Mouse (Mus musculus): ENCODE measurements around the gene Dnajc4. TPM values are rescaled to one million over a fixed set of nuclear protein-coding genes. Genes with fewer than 3 reads are reported as not detected.
A peak's percentile ranks its signal among the peaks of the same experiment; 100 is the strongest.

Gene Dnajc4
- polyA plus RNA-seq, 1 experiment from 2014 or later = 24.2 TPM

DNA sequence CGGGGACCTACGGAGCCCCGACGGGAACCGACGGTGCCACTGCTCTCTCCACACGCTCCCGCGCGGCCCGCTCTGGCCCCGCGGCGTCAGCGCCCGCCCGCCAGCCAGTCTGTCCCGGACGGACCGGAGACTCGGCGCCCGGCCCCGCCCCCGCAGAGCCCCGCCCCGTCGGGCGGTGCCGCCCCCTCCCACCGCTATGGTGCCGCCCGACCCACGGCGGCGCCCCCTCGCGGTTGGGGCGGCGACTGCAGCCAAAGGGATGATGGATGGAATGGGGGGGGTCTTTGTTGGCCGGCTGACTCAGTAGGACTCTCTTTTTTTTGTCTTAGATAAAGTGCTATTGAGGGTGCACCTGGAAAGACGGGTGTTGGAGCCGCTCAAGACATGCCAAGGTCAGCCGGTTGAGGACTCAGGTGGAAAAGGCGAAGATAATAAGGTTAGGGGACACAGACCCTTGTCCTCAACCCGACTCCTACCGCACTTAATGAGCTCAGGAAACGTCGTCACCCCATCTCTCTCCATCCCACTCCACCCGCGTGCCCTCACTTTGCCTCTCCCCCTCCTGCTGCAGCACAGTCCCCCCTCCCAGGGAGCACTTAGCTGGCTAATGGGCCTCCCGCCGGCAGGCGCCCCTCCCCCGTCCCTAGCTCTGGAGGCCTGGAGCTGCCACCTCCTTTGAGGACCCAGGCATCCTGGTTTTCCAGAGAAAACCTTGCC is 22.5 kb downstream of the Dnajc4 start:
- Histone ChIP-seq H3K27ac (no peak overlapping the region), H3K9me3 (no peaks in the 10 kb centered on the region), H3K4me3 (peak overlapping the region; percentile 41), H3K4me2 (peak overlapping the region; percentile 48), H3K27me3 (peaks cover 39% of the 10 kb centered on the region), H3K4me1 (replicated peaks) (peaks cover 33% of the 10 kb centered on the region), H3K9ac (peak overlapping the region; percentile 64), H3K36me3 (no peaks in the 10 kb centered on the region)
- 0 out of 2 replicates have a peak, but pooled peaks have one; percentile 0 for ATAC-seq (ENCODE audit: low FRiP score)
- WGBS = 1% methylated on average over 36 of the region's 55 CpGs

- Histone ChIP-seq H3K9me3 (no peaks in the 10 kb centered on the region), H3K27me3 (peaks cover 39% of the 10 kb centered on the region), H3K36me3 (no peaks in the 10 kb centered on the region), H3K27ac (no peak overlapping the region), H3K4me3 (peak overlapping the region; percentile 41), H3K4me2 (peak overlapping the region; percentile 48), H3K9ac (peak overlapping the region; percentile 64), H3K4me1 (replicated peaks) (peaks cover 33% of the 10 kb centered on the region)
- WGBS = 2% methylated on average over 17 of the region's 20 CpGs
- peak; percentile 11; the same call in 1 of the 2 replicates for ATAC-seq (ENCODE audit: low FRiP score)
These were observed 23.1 kb downstream of the Dnajc4 start for GRCm38 (mm10) chr19:6969291-6969664.

DNA sequence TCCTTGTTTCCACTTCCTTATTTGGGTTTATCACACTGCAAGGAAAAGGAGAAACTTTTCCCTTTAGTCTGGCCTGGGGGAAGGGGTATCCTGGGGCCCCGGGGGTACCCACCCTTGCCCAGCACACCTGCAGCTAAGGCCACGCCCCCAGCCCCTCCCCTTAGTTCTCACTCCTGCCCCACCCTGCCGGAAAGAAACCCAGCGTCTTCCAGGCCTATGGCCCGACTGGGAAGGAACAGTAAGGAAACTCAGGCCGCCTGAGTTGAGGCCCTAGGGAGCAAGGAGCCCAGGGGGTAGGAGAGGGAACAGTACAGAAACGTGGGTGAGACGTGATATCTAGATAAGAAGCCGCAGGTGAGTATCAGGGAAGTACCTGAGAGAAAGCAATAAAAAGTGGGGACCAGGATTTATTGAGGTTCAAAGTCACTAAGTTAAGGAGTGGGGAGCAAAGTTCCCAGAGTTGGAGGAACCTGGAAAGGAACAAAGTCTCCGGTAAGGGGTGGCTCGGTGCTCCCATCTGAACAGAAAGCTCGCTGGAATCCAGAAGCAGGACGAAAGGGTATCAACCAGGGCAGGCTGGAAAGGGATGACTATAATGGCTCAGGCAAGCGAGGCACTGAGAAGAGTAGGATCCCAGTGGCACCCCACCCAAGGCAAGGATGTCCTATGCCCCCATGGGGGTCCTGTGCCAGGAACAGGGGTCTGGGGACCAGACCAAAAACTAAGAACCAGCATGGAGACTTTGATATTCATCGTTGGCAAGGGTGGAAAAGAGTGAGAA is 23.7 kb downstream of the Dnajc4 start:
- peak overlapping the region; percentile 64; the same call in 1 of the 2 replicates for H3K9ac ChIP-seq

GRCm38 (mm10) chr19:6956461-6956860 is 35.9 kb downstream of the Dnajc4 start:
- H3K9ac ChIP-seq = no peak overlapping the region
- 63% methylated on average over 10 of the region's 10 CpGs for WGBS
- peaks cover 53% of the 10 kb centered on the region for H3K36me3 ChIP-seq
- no peaks in the 10 kb centered on the region for H3K27me3 ChIP-seq
- no peak overlapping the region for H3K4me3 ChIP-seq
- H3K4me1 ChIP-seq (replicated peaks) = peaks cover 16% of the 10 kb centered on the region
- no peak for ATAC-seq (ENCODE audit: low FRiP score)
- H3K27ac ChIP-seq = no peak overlapping the region
- no peak overlapping the region for H3K4me2 ChIP-seq
- H3K9me3 ChIP-seq = no peaks in the 10 kb centered on the region

More for the DNA sequence above, 23.7 kb downstream of the Dnajc4 start:
- Histone ChIP-seq H3K4me3 (peak overlapping the region; percentile 41), H3K27me3 (peaks cover 39% of the 10 kb centered on the region), H3K36me3 (no peaks in the 10 kb centered on the region), H3K9me3 (no peaks in the 10 kb centered on the region), H3K4me2 (peak overlapping the region; percentile 48), H3K27ac (no peak overlapping the region), H3K4me1 (replicated peaks) (peaks cover 28% of the 10 kb centered on the region)
- WGBS = 16% methylated on average over 15 of the region's 15 CpGs
- no peak for ATAC-seq (ENCODE audit: low FRiP score)

DNA sequence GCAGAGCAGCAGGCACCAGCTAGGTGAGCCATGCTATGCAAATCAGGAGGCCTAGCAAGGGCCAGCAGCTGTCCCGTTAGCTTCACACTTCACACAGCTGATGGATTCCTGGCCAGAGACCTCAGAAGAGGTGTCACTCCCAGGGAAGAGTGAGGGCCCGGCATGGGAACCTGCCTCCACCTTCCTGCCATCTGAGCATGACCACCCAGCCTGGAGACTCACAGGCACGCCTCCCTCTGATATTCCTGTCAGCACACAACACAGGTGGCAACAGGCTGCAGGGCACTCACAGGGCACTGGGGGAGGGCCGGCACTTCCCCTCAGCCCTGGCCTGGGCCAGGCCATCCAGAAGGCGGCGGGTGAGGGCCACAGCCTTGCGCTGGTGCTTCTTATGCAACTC is 36.9 kb downstream of the Dnajc4 start:
- no peak for ATAC-seq (ENCODE audit: low FRiP score)
- H3K9me3 ChIP-seq = no peaks in the 10 kb centered on the region
- peaks cover 16% of the 10 kb centered on the region for H3K4me1 ChIP-seq (replicated peaks)
- 84% methylated on average over 7 of the region's 7 CpGs for WGBS
- H3K27ac ChIP-seq = no peak overlapping the region
- H3K4me3 ChIP-seq = no peak overlapping the region
- peaks cover 50% of the 10 kb centered on the region for H3K36me3 ChIP-seq
- H3K4me2 ChIP-seq = no peak overlapping the region
- H3K9ac ChIP-seq = peak overlapping the region; percentile 35; the same call in 1 of the 2 replicates
- no peaks in the 10 kb centered on the region for H3K27me3 ChIP-seq

GRCm38 (mm10) chr19:6954046-6954445 is 38.3 kb downstream of the Dnajc4 start:
- Histone ChIP-seq H3K4me3 (no peak overlapping the region), H3K4me2 (no peak overlapping the region), H3K27me3 (no peaks in the 10 kb centered on the region), H3K36me3 (peaks cover 44% of the 10 kb centered on the region), H3K9ac (peak overlapping the region; percentile 31; the same call in 1 of the 2 replicates), H3K4me1 (replicated peaks) (peaks cover 26% of the 10 kb centered on the region), H3K27ac (no peak overlapping the region), H3K9me3 (no peaks in the 10 kb centered on the region)
- WGBS = 44% methylated on average over 9 of the region's 9 CpGs
- no peak for ATAC-seq (ENCODE audit: low FRiP score)

GRCm38 (mm10) chr19:6952712-6953037 is 39.7 kb downstream of the Dnajc4 start:
- Histone ChIP-seq H3K36me3 (peaks cover 36% of the 10 kb centered on the region), H3K9me3 (no peaks in the 10 kb centered on the region), H3K9ac (peak overlapping the region; percentile 80), H3K4me2 (peak overlapping the region; percentile 98), H3K4me3 (peak overlapping the region; percentile 59), H3K27me3 (no peaks in the 10 kb centered on the region), H3K27ac (peak overlapping the region; percentile 96), H3K4me1 (replicated peaks) (peaks cover 26% of the 10 kb centered on the region)
- WGBS = 41% methylated on average over 3 of the region's 3 CpGs
- no peak for ATAC-seq (ENCODE audit: low FRiP score)

DNA sequence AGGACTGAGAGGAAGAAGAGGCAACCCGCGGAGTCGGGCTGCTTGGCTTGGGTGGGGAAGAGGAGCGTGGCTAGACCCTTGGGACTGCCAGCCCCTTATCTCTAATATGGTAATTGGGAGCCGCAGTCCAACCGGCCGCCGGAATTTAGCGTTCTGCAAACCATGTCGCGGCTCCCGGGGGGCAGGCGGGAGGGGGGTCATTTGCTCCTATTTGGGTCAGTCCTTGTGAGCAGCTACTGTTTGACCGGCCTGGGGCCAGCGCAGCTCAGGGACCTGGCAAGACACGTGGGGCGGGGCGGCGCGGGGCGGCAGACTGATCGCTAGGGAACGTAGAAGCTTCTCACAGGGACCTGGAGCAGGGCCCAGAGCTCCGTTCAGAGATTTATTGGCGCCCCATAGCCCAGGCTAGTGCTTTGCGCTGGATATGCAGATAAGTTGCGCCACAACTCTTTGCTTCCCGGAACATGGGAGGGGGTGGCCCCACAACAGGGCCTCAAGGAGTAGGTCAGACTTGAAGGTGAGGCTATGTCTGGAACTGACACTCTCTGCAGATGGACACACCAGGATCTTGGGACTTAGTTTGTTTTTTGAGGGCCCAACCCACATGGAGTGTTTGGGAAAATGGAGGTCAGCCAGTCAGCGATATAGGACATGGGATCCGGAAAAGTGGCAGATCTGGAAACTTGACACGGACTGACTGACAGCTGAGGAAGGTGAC is 40.2 kb downstream of the Dnajc4 start:
- Histone ChIP-seq H3K4me2 (peak overlapping the region; percentile 98), H3K9me3 (no peaks in the 10 kb centered on the region), H3K36me3 (peaks cover 36% of the 10 kb centered on the region), H3K9ac (peak overlapping the region; percentile 80), H3K27me3 (no peaks in the 10 kb centered on the region), H3K4me1 (replicated peaks) (peaks cover 26% of the 10 kb centered on the region), H3K27ac (peak overlapping the region; percentile 96), H3K4me3 (peak overlapping the region; percentile 59)
- peak; percentile 24 for ATAC-seq (ENCODE audit: low FRiP score)
- 4% methylated on average over 31 of the region's 31 CpGs for WGBS

DNA sequence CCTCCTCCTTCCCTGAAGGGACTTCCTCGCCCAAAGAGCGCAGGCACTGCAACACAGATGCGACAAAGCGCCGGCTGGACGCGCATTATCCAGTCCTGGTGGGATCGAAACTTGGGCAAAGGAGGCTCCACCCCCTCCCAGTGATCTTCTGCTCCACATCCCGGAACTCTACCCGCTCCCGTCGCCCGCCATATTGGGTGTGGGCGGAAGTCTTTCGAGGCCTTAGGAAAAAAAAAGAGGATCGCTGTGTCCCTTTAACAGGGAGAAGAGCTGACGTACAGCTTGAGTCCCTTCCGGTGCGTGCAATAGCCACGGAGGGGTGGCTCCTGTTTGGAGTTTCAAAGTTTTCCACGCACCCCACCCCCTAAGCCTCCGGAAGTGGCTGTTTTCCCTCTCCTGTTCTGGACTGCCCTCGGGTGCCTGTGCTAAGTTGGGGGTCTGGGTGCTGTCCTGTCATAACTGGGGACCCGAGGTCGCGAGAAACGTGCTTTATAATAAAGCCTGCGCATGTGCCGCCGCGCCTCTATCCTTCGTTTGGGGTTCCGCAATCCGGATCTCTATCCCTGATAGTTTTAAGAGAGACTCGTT is 40.9 kb downstream of the Dnajc4 start:
- WGBS = under 1% methylated on average over 35 of the region's 35 CpGs
- H3K36me3 ChIP-seq = peaks cover 32% of the 10 kb centered on the region
- peak overlapping the region; percentile 96 for H3K27ac ChIP-seq
- peak; percentile 70 for ATAC-seq (ENCODE audit: low FRiP score)
- H3K27me3 ChIP-seq = no peaks in the 10 kb centered on the region
- peak overlapping the region; percentile 98 for H3K4me2 ChIP-seq
- no peaks in the 10 kb centered on the region for H3K9me3 ChIP-seq
- peaks cover 26% of the 10 kb centered on the region for H3K4me1 ChIP-seq (replicated peaks)
- peak overlapping the region; percentile 80 for H3K9ac ChIP-seq
- peak overlapping the region; percentile 59 for H3K4me3 ChIP-seq

DNA sequence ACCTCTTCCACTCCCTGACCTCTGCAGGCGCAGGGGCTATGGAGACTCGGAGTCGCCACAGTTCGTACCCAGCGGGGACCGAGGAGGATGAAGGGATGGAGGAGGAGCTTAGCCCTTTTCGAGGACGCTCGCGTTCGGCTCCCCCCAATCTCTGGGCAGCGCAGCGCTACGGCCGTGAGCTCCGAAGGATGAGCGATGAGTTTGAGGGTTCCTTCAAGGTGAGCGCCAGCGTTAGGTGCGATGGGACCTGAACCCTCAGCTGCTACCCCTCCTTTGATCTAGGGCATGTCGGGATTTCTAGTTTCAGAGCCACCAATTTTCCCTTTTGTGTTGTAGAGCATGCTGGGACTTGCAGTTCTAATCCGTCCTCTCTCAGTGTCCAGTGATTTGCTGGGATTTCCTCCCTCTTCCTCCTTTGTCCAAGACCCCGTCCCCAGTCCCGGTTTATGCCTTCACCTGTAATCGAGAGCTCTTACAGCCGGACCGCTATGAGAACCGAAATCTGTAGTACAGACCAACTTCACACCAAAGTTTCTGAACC is 41.7 kb downstream of the Dnajc4 start:
- H3K4me3 ChIP-seq = peak overlapping the region; percentile 59
- H3K27ac ChIP-seq = peak overlapping the region; percentile 96
- peak; percentile 44 for ATAC-seq (ENCODE audit: low FRiP score)
- H3K27me3 ChIP-seq = no peaks in the 10 kb centered on the region
- H3K9me3 ChIP-seq = no peaks in the 10 kb centered on the region
- H3K4me1 ChIP-seq (replicated peaks) = peaks cover 26% of the 10 kb centered on the region
- under 1% methylated on average over 28 of the region's 28 CpGs for WGBS
- peak overlapping the region; percentile 98 for H3K4me2 ChIP-seq
- H3K36me3 ChIP-seq = peaks cover 29% of the 10 kb centered on the region
- H3K9ac ChIP-seq = peak overlapping the region; percentile 80

GRCm38 (mm10) chr19:6949951-6950350 is 42.4 kb downstream of the Dnajc4 start:
- peak overlapping the region; percentile 80 for H3K9ac ChIP-seq
- peak overlapping the region; percentile 98 for H3K4me2 ChIP-seq
- peak overlapping the region; percentile 96 for H3K27ac ChIP-seq
- 40% methylated on average over 5 of the region's 5 CpGs for WGBS
- H3K9me3 ChIP-seq = no peaks in the 10 kb centered on the region
- no peak for ATAC-seq (ENCODE audit: low FRiP score)
- H3K27me3 ChIP-seq = no peaks in the 10 kb centered on the region
- peaks cover 29% of the 10 kb centered on the region for H3K36me3 ChIP-seq
- peaks cover 26% of the 10 kb centered on the region for H3K4me1 ChIP-seq (replicated peaks)
- peak overlapping the region; percentile 59 for H3K4me3 ChIP-seq
